Mouse (Mus musculus) megakaryocyte progenitor cell, adult 5-6 weeks (primary cell): Measurements from ENCODE around the gene Flot1. TPM values are rescaled to one million over a fixed set of nuclear protein-coding genes. Genes with fewer than 3 reads are reported as not detected.

Experiments
- ATAC-seq: replicated peaks from 2 replicates; pipeline ENCODE4 v1.8.0; 2016; ENCODE audit warnings: mild to moderate bottlenecking, moderate TSS enrichment, inconsistent platforms; ENCODE audit not compliant: poor library complexity
- total RNA-seq, 2 experiments: library from RNA; stranded (forward) in 1 of 2; stranded (reverse) in 1 of 2; fragments of 157-497, 149-512 nt in 1 of 2; fragments of 200-1000 nt in 1 of 2; gene quantifications; 2 replicates each; pipeline versions ENCODE4 v1.2.3 to v1.2.4; 2015 to 2017

The Flot1 gene
- total RNA-seq (2015) (52.9 and 58.3 TPM in 2 replicates), total RNA-seq (2017) (65.1 and 74.4 TPM in 2 replicates)

GRCm38 (mm10) chr17:35822964-35823937, at the start of gene Flot1:
Gene Flot1, plus strand, starts transcription at chr17:35823230.
- ATAC-seq = peak; percentile 76

GRCm38 (mm10) chr17:35776811-35777609, 46.0 kb upstream of the Flot1 start:
- peak; percentile 71 for ATAC-seq

GRCm38 (mm10) chr17:35778965-35779364, 44.1 kb upstream of the Flot1 start:
- no peak for ATAC-seq

GRCm38 (mm10) chr17:35779466-35780205, 43.4 kb upstream of the Flot1 start:
- no peak for ATAC-seq

- peak; percentile 56 for ATAC-seq
These were observed 42.7 kb upstream of the Flot1 start for GRCm38 (mm10) chr17:35780362-35780761.

- ATAC-seq = 0 out of 2 replicates have a peak, but pooled peaks have one; percentile 31
These were observed 40.6 kb upstream of the Flot1 start for GRCm38 (mm10) chr17:35782398-35782797.

GRCm38 (mm10) chr17:35782924-35783323, 40.1 kb upstream of the Flot1 start:
- no peak for ATAC-seq

GRCm38 (mm10) chr17:35783944-35784343, 39.1 kb upstream of the Flot1 start:
- ATAC-seq = peak; percentile 49

GRCm38 (mm10) chr17:35785140-35785539, 37.9 kb upstream of the Flot1 start:
- ATAC-seq = no peak

- ATAC-seq = no peak
These were observed 35.5 kb upstream of the Flot1 start for GRCm38 (mm10) chr17:35787493-35787892.

GRCm38 (mm10) chr17:35788025-35788424, 35.0 kb upstream of the Flot1 start:
- ATAC-seq = peak; percentile 67

GRCm38 (mm10) chr17:35790933-35791332, 32.1 kb upstream of the Flot1 start:
- ATAC-seq = no peak

GRCm38 (mm10) chr17:35792837-35793236, 30.2 kb upstream of the Flot1 start:
- ATAC-seq = no peak

GRCm38 (mm10) chr17:35795099-35795498, 27.9 kb upstream of the Flot1 start:
- ATAC-seq = peak; percentile 67

- ATAC-seq = no peak
These were observed 27.4 kb upstream of the Flot1 start for GRCm38 (mm10) chr17:35795656-35796055.

- ATAC-seq = peak; percentile 28; the same call in 1 of the 2 replicates
These were observed 26.2 kb upstream of the Flot1 start for GRCm38 (mm10) chr17:35796835-35797234.

- no peak for ATAC-seq
These were observed 22.1 kb upstream of the Flot1 start for GRCm38 (mm10) chr17:35800905-35801304.

GRCm38 (mm10) chr17:35803020-35803419, 20.0 kb upstream of the Flot1 start:
- no peak for ATAC-seq

- no peak for ATAC-seq
These were observed 19.1 kb upstream of the Flot1 start for GRCm38 (mm10) chr17:35803858-35804399.

GRCm38 (mm10) chr17:35808073-35808472, 15.0 kb upstream of the Flot1 start:
- ATAC-seq = peak; percentile 30; the same call in 1 of the 2 replicates
